Mouse (Mus musculus) bone marrow, adult 2 months (tissue): ENCODE data around the gene Ucp3.

ENCODE experiments used
- CTCF ChIP-seq: fragments of 200-500 bp; IDR thresholded peaks from 2 replicates; pipeline ENCODE4 v1.5.1; 2011; ENCODE audit warnings: low read length, control low read depth; ENCODE audit not compliant: control insufficient read depth, insufficient read depth
- POLR2A ChIP-seq: fragments of 200-500 bp; IDR thresholded peaks from 2 replicates; pipeline ENCODE4 v1.6.1; 2011; ENCODE audit warnings: low read depth, mild to moderate bottlenecking, control low read depth, low read length, borderline replicate concordance; ENCODE audit not compliant: control insufficient read depth

GRCm38 (mm10) chr7:100496791-100497190, 24.0 kb downstream of the Ucp3 start:
- TF ChIP-seq CTCF (no peak), POLR2A (peak; percentile 17; the same call in 1 of the 2 replicates)
